Mouse (Mus musculus) intestine, postnatal 0 days (tissue): Measurements from ENCODE around the gene Trim25. TPM values are rescaled to one million over a fixed set of nuclear protein-coding genes. Genes with fewer than 3 reads are reported as not detected.

Experiments used
- ATAC-seq: fragments of 200-750 bp; cut with Nextera tagmentation; 2 replicates; pipeline ENCODE4 v1.8.0; 2017; ENCODE audit warnings: mild to moderate bottlenecking, moderate TSS enrichment, moderate library complexity
- H3K27ac ChIP-seq: fragments of 300-500 bp; sonication (generic); 2 replicates; pipeline ENCODE4 v1.5.1; 2014; ENCODE audit warnings: mild to moderate bottlenecking, low read depth, low read length, moderate library complexity
- H3K27me3 ChIP-seq: fragments of 300-500 bp; sonication (generic); replicated peaks from 2 replicates; pipeline ENCODE4 v1.6.1; 2014; ENCODE audit warnings: low read length, mixed read lengths; ENCODE audit not compliant: control insufficient read depth, insufficient read depth
- H3K36me3 ChIP-seq: fragments of 300-500 bp; sonication (generic); 2 replicates; pipeline ENCODE4 v1.6.1; 2014; ENCODE audit warnings: mild to moderate bottlenecking, moderate library complexity; ENCODE audit not compliant: control insufficient read depth, insufficient read depth
- H3K4me1 ChIP-seq: fragments of 300-500 bp; sonication (generic); replicated peaks from 2 replicates; pipeline ENCODE4 v1.6.1; 2014; ENCODE audit warnings: antibody characterized with exemption, low read length, mixed read lengths; ENCODE audit not compliant: control insufficient read depth, insufficient read depth
- H3K4me2 ChIP-seq: fragments of 300-500 bp; sonication (generic); replicated peaks from 2 replicates; pipeline ENCODE4 v1.6.1; 2014; ENCODE audit warnings: low read depth, mild to moderate bottlenecking, moderate library complexity
- H3K4me3 ChIP-seq: fragments of 300-500 bp; sonication (generic); 2 replicates; pipeline ENCODE4 v1.5.1; 2014; ENCODE audit warnings: low read depth, low read length
- H3K9ac ChIP-seq: fragments of 300-500 bp; sonication (generic); 2 replicates; pipeline ENCODE4 v1.6.1; 2014; ENCODE audit warnings: mild to moderate bottlenecking, low read depth, low read length
- H3K9me3 ChIP-seq: fragments of 300-500 bp; sonication (generic); 2 replicates; pipeline ENCODE4 v1.6.1; 2016; ENCODE audit warnings: mixed run types; ENCODE audit not compliant: control insufficient read depth
- CTCF ChIP-seq: sonication (generic); IDR thresholded peaks from 2 replicates; pipeline ENCODE4 v1.5.1; 2016; ENCODE audit warnings: low read depth, mild to moderate bottlenecking, control low read depth, antibody characterized with exemption, moderate library complexity
- WGBS: fragments of 180-500 bp; shearing (Covaris S2); extraction: QIAGEN DNeasy Blood & Tissue Kit; methylation state at CpG from one replicate; pipeline ENCODE4 v1.1.7; 2014; 5-methylcytosine and 5-hydroxymethylcytosine counted together
- polyA plus RNA-seq: library from polyadenylated mRNA; unstranded; fragments of >200 nt; fragmentation: Nextera tagmentation; extraction: Ambion mirVana; gene quantifications from 2 replicates; pipeline ENCODE4 v1.2.1, GENCODE M21; 2015

Trim25 gene
- polyA plus RNA-seq, 1 experiment from 2014 or later = 24.2 TPM

DNA sequence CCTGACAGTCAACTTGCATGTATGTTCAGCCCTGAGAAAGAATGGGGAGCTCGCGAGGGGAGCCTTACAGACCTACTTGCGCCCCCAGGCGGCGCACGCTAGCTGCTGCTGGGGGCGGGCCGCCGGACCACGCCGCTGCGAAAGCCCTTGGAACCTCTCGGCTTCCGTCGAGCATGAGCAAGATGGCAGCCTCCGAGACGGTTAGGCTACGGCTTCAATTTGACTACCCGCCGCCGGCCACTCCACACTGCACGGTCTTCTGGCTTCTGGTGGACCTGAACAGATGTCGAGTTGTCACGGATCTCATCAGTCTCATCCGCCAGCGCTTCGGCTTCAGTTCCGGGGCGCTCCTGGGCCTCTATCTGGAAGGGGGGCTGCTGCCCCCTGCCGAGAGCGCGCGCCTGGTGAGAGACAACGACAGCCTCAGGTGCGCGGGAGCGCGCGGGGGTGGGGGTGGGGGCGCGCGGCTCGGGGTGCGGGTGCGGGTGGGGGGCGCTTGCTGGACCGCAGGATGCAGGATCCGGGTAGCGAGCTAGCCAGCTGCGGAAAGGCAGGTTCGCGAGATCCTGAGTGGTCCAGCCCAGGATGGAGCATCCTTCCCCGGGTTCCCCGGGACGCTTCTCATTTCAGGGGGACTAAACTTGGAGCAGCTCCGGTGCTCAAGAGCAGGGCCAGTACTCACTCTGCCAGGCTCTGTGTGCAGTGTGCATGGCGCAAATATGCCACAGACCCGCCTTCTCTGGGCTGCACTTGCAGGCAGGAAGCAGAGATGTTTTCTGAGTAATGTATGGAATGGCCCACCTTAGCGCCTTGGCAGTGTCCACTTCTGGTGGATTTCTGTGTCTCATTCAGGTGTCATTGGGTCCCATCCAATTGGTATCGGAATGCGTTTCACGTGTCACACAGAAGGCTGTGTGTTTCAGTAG is 25.1 kb upstream of the Trim25 start:
- H3K4me3 ChIP-seq = peak overlapping the region; percentile 86
- WGBS = 1% methylated on average over 61 of the region's 62 CpGs
- H3K27ac ChIP-seq = no peak overlapping the region
- ATAC-seq = peak; percentile 81
- H3K4me2 ChIP-seq = peak overlapping the region; percentile 82
- peak overlapping the region; percentile 72 for H3K9ac ChIP-seq
- no peaks in the 10 kb centered on the region for H3K9me3 ChIP-seq
- peak; percentile 93 for TF ChIP-seq CTCF
- H3K27me3 ChIP-seq = 0 out of 2 replicates have a peak, but pooled peaks cover 4% of the 10 kb centered on the region
- peaks cover 4% of the 10 kb centered on the region; the same call in 1 of the 2 replicates for H3K4me1 ChIP-seq
- H3K36me3 ChIP-seq = no peaks in the 10 kb centered on the region

DNA sequence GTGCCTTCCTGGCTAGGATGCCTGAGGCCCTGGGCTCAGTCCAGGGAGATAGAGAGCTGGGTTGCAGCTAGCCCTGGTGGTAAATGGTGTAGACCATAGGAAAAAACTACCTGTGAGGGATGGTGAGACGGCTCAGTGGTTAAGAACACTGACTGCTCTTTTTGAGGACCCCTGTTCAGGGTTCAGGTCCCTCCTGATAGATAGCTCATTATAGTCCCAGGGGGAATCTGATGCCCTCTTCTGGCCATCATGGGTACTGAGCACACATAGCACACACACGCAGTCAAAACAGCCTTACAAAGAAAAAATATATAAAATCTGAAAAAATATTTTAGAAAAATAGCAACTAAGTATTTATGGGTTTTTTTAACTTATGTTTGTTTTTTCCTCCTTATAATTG is 22.9 kb upstream of the Trim25 start:
- WGBS = 98% methylated on average over 2 of the region's 2 CpGs
- peak; percentile 58 for TF ChIP-seq CTCF

DNA sequence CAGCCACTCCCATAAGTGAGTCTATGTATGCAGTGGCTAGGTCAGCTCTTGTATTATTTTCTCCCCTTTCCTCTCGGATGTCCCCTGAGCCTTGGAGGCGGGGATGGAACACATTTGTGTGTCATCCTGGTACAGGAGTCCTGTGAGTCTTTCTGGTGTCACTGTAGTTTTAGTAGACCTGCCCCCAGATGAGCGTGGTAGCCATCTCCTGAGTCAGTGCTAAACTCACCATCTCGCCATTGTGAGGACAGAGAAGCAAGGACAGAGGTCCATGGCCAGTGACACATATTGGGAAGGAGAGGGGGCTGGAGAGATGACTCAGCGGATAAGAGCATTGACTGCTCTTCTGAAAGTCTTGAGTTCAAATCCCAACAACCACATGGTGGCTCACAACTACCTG is 22.0 kb upstream of the Trim25 start:
- Histone ChIP-seq H3K27me3 (no peaks in the 10 kb centered on the region), H3K9ac (no peak overlapping the region), H3K27ac (no peak overlapping the region), H3K4me2 (no peak overlapping the region), H3K36me3 (peaks cover 12% of the 10 kb centered on the region; the same call in 1 of the 2 replicates), H3K4me3 (no peak overlapping the region), H3K4me1 (peaks cover 4% of the 10 kb centered on the region; the same call in 1 of the 2 replicates), H3K9me3 (no peaks in the 10 kb centered on the region)
- 89% methylated on average over 5 of the region's 5 CpGs for WGBS
- ATAC-seq = no peak
- TF ChIP-seq CTCF = no peak

More for the DNA sequence above, 22.9 kb upstream of the Trim25 start:
- no peak overlapping the region for H3K27ac ChIP-seq
- H3K36me3 ChIP-seq = peaks cover 6% of the 10 kb centered on the region; the same call in 1 of the 2 replicates
- no peaks in the 10 kb centered on the region for H3K27me3 ChIP-seq
- H3K9ac ChIP-seq = no peak overlapping the region
- H3K9me3 ChIP-seq = no peaks in the 10 kb centered on the region
- peaks cover 4% of the 10 kb centered on the region; the same call in 1 of the 2 replicates for H3K4me1 ChIP-seq
- H3K4me2 ChIP-seq = no peak overlapping the region
- ATAC-seq = no peak
- no peak overlapping the region for H3K4me3 ChIP-seq

DNA sequence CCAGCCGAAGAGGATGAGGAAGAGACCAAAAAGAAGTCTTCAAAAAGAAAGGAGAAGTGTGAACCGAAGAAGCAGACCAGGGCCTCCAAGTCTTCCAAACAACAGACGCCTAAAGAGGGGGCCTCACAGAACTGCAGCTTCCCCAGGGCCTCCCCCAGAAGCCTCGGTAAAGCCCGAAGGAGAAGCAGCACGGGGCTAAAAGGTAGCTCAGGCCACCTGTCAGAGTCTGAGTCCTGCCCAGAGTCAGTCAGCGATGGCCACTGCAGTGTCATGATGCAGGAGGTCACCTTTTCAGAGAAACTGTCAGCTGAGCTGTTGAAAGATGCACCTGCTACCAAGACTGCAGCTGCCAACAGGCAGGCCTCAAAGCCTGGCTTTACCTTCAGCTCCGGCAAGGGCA is 17.8 kb upstream of the Trim25 start:
- peaks cover 33% of the 10 kb centered on the region for H3K36me3 ChIP-seq
- 86% methylated on average over 8 of the region's 8 CpGs for WGBS
- no peak overlapping the region for H3K9ac ChIP-seq
- no peaks in the 10 kb centered on the region for H3K4me1 ChIP-seq
- H3K27ac ChIP-seq = no peak overlapping the region
- ATAC-seq = no peak
- TF ChIP-seq CTCF = no peak
- H3K27me3 ChIP-seq = no peaks in the 10 kb centered on the region
- H3K4me3 ChIP-seq = no peak overlapping the region
- no peak overlapping the region for H3K4me2 ChIP-seq
- H3K9me3 ChIP-seq = no peaks in the 10 kb centered on the region

DNA sequence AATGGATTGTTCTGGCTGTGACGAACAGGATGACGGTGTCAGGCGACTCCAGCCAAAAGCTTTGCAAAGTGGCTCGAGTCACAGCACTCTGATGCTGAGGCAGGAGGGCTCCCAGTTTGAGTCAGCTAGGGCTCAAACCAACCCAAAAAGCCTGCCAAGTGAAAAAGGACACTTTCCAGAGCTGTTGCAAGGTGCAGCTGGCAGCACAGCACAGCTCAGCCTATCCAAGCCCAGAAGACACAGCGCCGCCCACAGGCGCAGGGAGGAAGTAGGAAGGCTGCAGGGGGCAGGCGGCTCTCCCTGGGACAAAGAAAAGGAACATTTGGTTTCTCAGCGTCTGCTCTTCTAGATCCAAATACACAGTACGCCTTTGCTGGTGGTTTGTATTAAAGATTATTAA is 12.6 kb upstream of the Trim25 start:
- H3K9me3 ChIP-seq = no peaks in the 10 kb centered on the region
- H3K4me2 ChIP-seq = no peak overlapping the region
- 88% methylated on average over 10 of the region's 10 CpGs for WGBS
- H3K27me3 ChIP-seq = no peaks in the 10 kb centered on the region
- TF ChIP-seq CTCF = peak; percentile 24; the same call in 1 of the 2 replicates
- peaks cover 29% of the 10 kb centered on the region; the same call in 1 of the 2 replicates for H3K36me3 ChIP-seq
- ATAC-seq = no peak
- no peak overlapping the region for H3K27ac ChIP-seq
- no peak overlapping the region for H3K9ac ChIP-seq
- no peaks in the 10 kb centered on the region for H3K4me1 ChIP-seq
- no peak overlapping the region for H3K4me3 ChIP-seq

DNA sequence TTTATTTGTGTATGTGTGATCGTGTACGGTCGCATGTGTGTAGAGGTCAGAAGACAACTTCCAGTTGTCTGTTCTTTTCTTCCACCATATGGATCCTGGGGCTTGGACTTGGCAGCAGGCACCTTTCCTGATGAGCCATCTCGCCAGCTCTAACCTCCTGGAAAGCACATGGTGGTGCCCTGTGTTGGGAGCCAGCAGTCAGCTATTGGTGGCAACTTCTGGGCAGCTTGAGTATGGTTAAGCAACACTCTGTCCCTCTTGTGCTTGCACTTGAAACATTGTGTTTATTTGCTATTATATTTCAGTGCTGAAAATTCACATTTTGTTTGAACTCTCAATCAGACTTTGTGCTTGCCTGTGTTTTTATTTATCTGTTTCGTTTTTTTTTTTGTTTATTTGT is 10.2 kb upstream of the Trim25 start:
- Histone ChIP-seq H3K4me3 (no peak overlapping the region), H3K36me3 (peaks cover 18% of the 10 kb centered on the region; the same call in 1 of the 2 replicates), H3K9ac (no peak overlapping the region), H3K9me3 (no peaks in the 10 kb centered on the region), H3K27ac (no peak overlapping the region), H3K4me1 (no peaks in the 10 kb centered on the region), H3K4me2 (no peak overlapping the region), H3K27me3 (no peaks in the 10 kb centered on the region)
- no peak for TF ChIP-seq CTCF
- 76% methylated on average over 5 of the region's 5 CpGs for WGBS
- no peak for ATAC-seq
